Mouse (Mus musculus) cerebellum, adult 11-12 months (tissue): ENCODE results near the gene Nfe2.

ENCODE experiments used
- DNase-seq: peaks from one replicate; pipeline ENCODE4 v3.0.0; 2022

Nfe2 gene

GRCm38 (mm10) chr15:103257790-103258728 lies at the start of gene Nfe2:
TSS of gene Nfe2 (minus strand) at chr15:103258403.
- no peak for DNase-seq

GRCm38 (mm10) chr15:103307125-103307524 lies 48.9 kb upstream of the Nfe2 start:
- DNase-seq, result peak; percentile 87

- DNase-seq, result peak; percentile 42
Observed at GRCm38 (mm10) chr15:103305792-103306645, 47.8 kb upstream of the Nfe2 start.

- DNase-seq, result peak; percentile 98
Observed at GRCm38 (mm10) chr15:103305070-103305678, 47.0 kb upstream of the Nfe2 start.

GRCm38 (mm10) chr15:103304616-103304969 lies 46.4 kb upstream of the Nfe2 start:
- no peak for DNase-seq

- peak; percentile 38 for DNase-seq
Observed at GRCm38 (mm10) chr15:103303916-103304615, 45.9 kb upstream of the Nfe2 start.

GRCm38 (mm10) chr15:103302341-103303021 lies 44.3 kb upstream of the Nfe2 start:
- DNase-seq, result no peak

GRCm38 (mm10) chr15:103301547-103302340 lies 43.5 kb upstream of the Nfe2 start:
- DNase-seq, result no peak

GRCm38 (mm10) chr15:103301046-103301445 lies 42.8 kb upstream of the Nfe2 start:
- no peak for DNase-seq

- DNase-seq, result no peak
Observed at GRCm38 (mm10) chr15:103300560-103300959, 42.4 kb upstream of the Nfe2 start.

GRCm38 (mm10) chr15:103300067-103300471 lies 41.9 kb upstream of the Nfe2 start:
- peak; percentile 54 for DNase-seq

GRCm38 (mm10) chr15:103299644-103300043 lies 41.4 kb upstream of the Nfe2 start:
- DNase-seq, result no peak

- no peak for DNase-seq
Observed at GRCm38 (mm10) chr15:103298861-103299616, 40.8 kb upstream of the Nfe2 start.

- no peak for DNase-seq
Observed at GRCm38 (mm10) chr15:103298026-103298425, 39.8 kb upstream of the Nfe2 start.

- DNase-seq, result no peak
Observed at GRCm38 (mm10) chr15:103297313-103297712, 39.1 kb upstream of the Nfe2 start.

GRCm38 (mm10) chr15:103295851-103296250 lies 37.6 kb upstream of the Nfe2 start:
- no peak for DNase-seq

- no peak for DNase-seq
Observed at GRCm38 (mm10) chr15:103294649-103295048, 36.4 kb upstream of the Nfe2 start.

GRCm38 (mm10) chr15:103293375-103293774 lies 35.2 kb upstream of the Nfe2 start:
- DNase-seq, result no peak

GRCm38 (mm10) chr15:103292673-103293345 lies 34.6 kb upstream of the Nfe2 start:
- DNase-seq, result no peak

- no peak for DNase-seq
Observed at GRCm38 (mm10) chr15:103290843-103291242, 32.6 kb upstream of the Nfe2 start.
